Mouse (Mus musculus): ENCODE results near the gene Chd1l.

DNA sequence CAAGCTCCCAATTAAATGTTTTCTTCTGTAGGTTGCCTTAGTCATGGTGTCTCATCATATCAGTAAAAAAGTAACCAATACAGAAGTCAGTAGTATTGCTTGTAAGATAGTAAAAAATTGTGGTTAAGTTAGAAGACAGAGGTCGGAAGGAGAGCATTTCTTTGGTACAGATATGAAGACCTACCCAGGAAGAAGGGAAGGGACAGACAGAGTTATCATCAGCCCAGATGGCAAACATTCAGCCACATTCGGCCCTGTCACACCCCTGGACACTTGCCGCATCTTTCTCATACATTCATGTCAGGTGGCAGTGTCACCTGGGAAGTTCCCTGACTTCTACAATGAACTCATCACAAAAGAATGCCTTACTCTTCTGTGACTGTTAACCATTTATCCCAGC lies 97.7 kb downstream of the Chd1l start:
- TF ChIP-seq CTCF (IDR thresholded peaks at IDR 0.05; ENCODE audit: borderline replicate concordance, insufficient read depth, low read length): no peak
- no peak for TF ChIP-seq POLR2A (IDR thresholded peaks at IDR 0.05; ENCODE audit: low read depth, low read length)
